Mouse (Mus musculus) kidney, adult 2 months (tissue): ENCODE results near the gene Cbarp. TPM values are rescaled to one million over a fixed set of nuclear protein-coding genes. Genes with fewer than 3 reads are reported as not detected.

Experiments used
- DNase-seq: peaks from one replicate; pipeline ENCODE4 v3.0.0; 2021
- H3K27ac ChIP-seq: fragments of 200-500 bp; 2 replicates; pipeline ENCODE4 v1.5.1; 2012; ENCODE audit warnings: low read depth, low read length, control low read depth, inconsistent platforms; ENCODE audit not compliant: insufficient read depth
- H3K27me3 ChIP-seq: fragments of 200-500 bp; replicated peaks from 2 replicates; pipeline ENCODE4 v1.6.1; 2012; ENCODE audit warnings: mild to moderate bottlenecking, moderate library complexity, low read length, inconsistent platforms; ENCODE audit not compliant: control insufficient read depth, insufficient read depth
- H3K36me3 ChIP-seq: fragments of 200-500 bp; 2 replicates; pipeline ENCODE4 v1.6.1; 2012; ENCODE audit warnings: mild to moderate bottlenecking, moderate library complexity, low read length, inconsistent platforms; ENCODE audit not compliant: control insufficient read depth, insufficient read depth
- H3K4me1 ChIP-seq: fragments of 200-500 bp; 2 replicates; pipeline ENCODE4 v1.6.1; 2011; ENCODE audit warnings: low read length; ENCODE audit not compliant: control insufficient read depth, insufficient read depth
- H3K4me3 ChIP-seq: fragments of 200-500 bp; 2 replicates; pipeline ENCODE4 v1.5.1; 2011; ENCODE audit warnings: mild to moderate bottlenecking, low read depth, low read length, control low read depth; ENCODE audit not compliant: insufficient read depth
- CTCF ChIP-seq: fragments of 200-500 bp; conservative IDR thresholded peaks from 2 replicates; pipeline ENCODE4 v1.5.1; 2011; ENCODE audit warnings: low read depth, mild to moderate bottlenecking, control low read depth, low read length, moderate library complexity, mixed read lengths; ENCODE audit not compliant: insufficient read depth, insufficient read length
- POLR2A ChIP-seq: fragments of 200-500 bp; IDR thresholded peaks from one replicate; pipeline ENCODE4 v1.6.1; 2011; ENCODE audit warnings: low read depth, low read length, control low read depth
- WGBS: fragments of 180-500 bp; shearing (Covaris S2); methylation state at CpG from one replicate; pipeline ENCODE4 v1.1.7; 2018; 5-methylcytosine and 5-hydroxymethylcytosine counted together
- polyA plus RNA-seq: library from polyadenylated mRNA; depleted of rRNA; stranded (reverse); fragments of >200 nt; gene quantifications from 2 replicates; pipeline ENCODE4 v1.2.3, GENCODE M21; 2012

Cbarp gene
- polyA plus RNA-seq, 1 experiment: 8.1 TPM

- Histone ChIP-seq H3K4me1 (peaks cover 9% of the 10 kb centered on the region; the same call in 1 of the 2 replicates), H3K4me3 (peak overlapping the region; percentile 86), H3K27ac (peak overlapping the region; percentile 58), H3K27me3 (no peaks in the 10 kb centered on the region), H3K36me3 (no peaks in the 10 kb centered on the region)
- TF ChIP-seq CTCF (no peak), POLR2A (no peak)
- WGBS: 7% methylated on average over 1 of the region's 1 CpGs
- DNase-seq: no peak
Observed at GRCm38 (mm10) chr10:80117736-80118135, 22.9 kb downstream of the Cbarp start.

- 4% methylated on average over 30 of the region's 30 CpGs for WGBS
- peak overlapping the region; percentile 86 for H3K4me3 ChIP-seq
- peak overlapping the region; percentile 59 for H3K27ac ChIP-seq
- no peaks in the 10 kb centered on the region for H3K27me3 ChIP-seq
- peak; percentile 55 for DNase-seq
- no peak for TF ChIP-seq CTCF
- TF ChIP-seq POLR2A: no peak
- H3K4me1 ChIP-seq: peaks cover 9% of the 10 kb centered on the region; the same call in 1 of the 2 replicates
- H3K36me3 ChIP-seq: no peaks in the 10 kb centered on the region
Observed at GRCm38 (mm10) chr10:80116927-80117691, 23.5 kb downstream of the Cbarp start.

- Histone ChIP-seq H3K4me3 (peak overlapping the region; percentile 86), H3K4me1 (peaks cover 9% of the 10 kb centered on the region; the same call in 1 of the 2 replicates), H3K27ac (peak overlapping the region; percentile 59), H3K27me3 (no peaks in the 10 kb centered on the region), H3K36me3 (no peaks in the 10 kb centered on the region)
- TF ChIP-seq CTCF (no peak), POLR2A (no peak)
- no peak for DNase-seq
- under 1% methylated on average over 27 of the region's 27 CpGs for WGBS
Observed at GRCm38 (mm10) chr10:80116563-80116926, 24.1 kb downstream of the Cbarp start.

- H3K4me3 ChIP-seq: peak overlapping the region; percentile 86
- H3K27ac ChIP-seq: peak overlapping the region; percentile 75
- H3K4me1 ChIP-seq: peaks cover 9% of the 10 kb centered on the region; the same call in 1 of the 2 replicates
- TF ChIP-seq CTCF (no peak), POLR2A (no peak)
- under 1% methylated on average over 63 of the region's 63 CpGs for WGBS
- DNase-seq: no peak
- H3K36me3 ChIP-seq: no peaks in the 10 kb centered on the region
- H3K27me3 ChIP-seq: no peaks in the 10 kb centered on the region
Observed at GRCm38 (mm10) chr10:80115944-80116335, 24.7 kb downstream of the Cbarp start.

GRCm38 (mm10) chr10:80115290-80115943, 25.2 kb downstream of the Cbarp start, which contains the start of gene Stk11:
TSS of gene Stk11 (plus strand) at chr10:80115803.
- H3K27ac ChIP-seq: peak within 1 kb of the TSS; percentile 90
- TF ChIP-seq CTCF: no peak
- peak; percentile 44 for TF ChIP-seq POLR2A
- H3K27me3 ChIP-seq: no peaks in the 10 kb centered on the region
- peaks cover 9% of the 10 kb centered on the region; the same call in 1 of the 2 replicates for H3K4me1 ChIP-seq
- no peaks in the 10 kb centered on the region for H3K36me3 ChIP-seq
- under 1% methylated on average over 70 of the region's 70 CpGs for WGBS
- peak within 1 kb of the TSS; percentile 86 for H3K4me3 ChIP-seq
- DNase-seq: peak; percentile 100

GRCm38 (mm10) chr10:80114341-80115284, 26.0 kb downstream of the Cbarp start:
- H3K27ac ChIP-seq: peak overlapping the region; percentile 90
- H3K4me1 ChIP-seq: peaks cover 9% of the 10 kb centered on the region; the same call in 1 of the 2 replicates
- WGBS: 3% methylated on average over 27 of the region's 27 CpGs
- DNase-seq: peak; percentile 97
- peak overlapping the region; percentile 52 for H3K4me3 ChIP-seq
- TF ChIP-seq POLR2A (no peak), CTCF (peak; percentile 95)
- no peaks in the 10 kb centered on the region for H3K27me3 ChIP-seq
- no peaks in the 10 kb centered on the region for H3K36me3 ChIP-seq
